In the genomic region with DNA sequence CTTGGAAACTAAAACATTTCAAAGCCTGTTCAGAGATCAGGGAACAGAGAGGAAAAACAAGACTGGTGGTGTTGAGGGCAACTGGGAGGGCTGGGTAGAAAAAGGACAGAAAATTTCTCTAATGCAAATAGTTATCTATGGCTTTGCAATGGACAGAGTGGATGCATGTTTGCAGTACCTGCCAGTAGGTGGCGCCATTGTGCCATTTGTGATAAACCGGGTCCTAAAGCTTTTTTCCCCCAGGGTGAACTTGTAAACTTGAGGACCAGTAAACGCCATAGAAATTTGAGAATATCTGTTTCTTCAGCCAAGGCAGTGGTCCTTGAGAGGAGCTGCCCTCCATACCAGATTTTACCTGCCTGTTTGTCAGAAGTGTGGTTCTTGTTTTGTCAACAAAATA, we compare ENCODE assay signal across 8 mouse cellular contexts. TPM values are rescaled to one million over a fixed set of nuclear protein-coding genes. Genes with fewer than 3 reads are reported as not detected.
A peak's percentile ranks its signal among the peaks of the same experiment; 100 is the strongest.
DNase-seq lines count a peak whose midpoint lies in the region; TF ChIP-seq lines count a peak whose summit lies in the region.
"Had no signal": no experiment of that assay in that cellular context is flagged by ENCODE, and none has a peak within 500 bp of the region (broad histone marks: within the 10 kb centered on the region; RNA-seq: fewer than 3 reads in every experiment).

No protein-coding gene starts in this region.

- H3K4me3 ChIP-seq in lung, adult 2 months (replicated peaks; ENCODE audit: extremely low read depth, low read depth, low read length), result no peak overlapping the region

- peak; percentile 60 for TF ChIP-seq CTCF in lung, adult 2 months (IDR thresholded peaks at IDR 0.05; ENCODE audit: insufficient read depth, low read length)

- DNase-seq in urinary bladder, adult 18-20 months (ENCODE audit: low spot score in 2 of 2), result peak; percentile 45 to 51
- DNase-seq in urinary bladder, postnatal 10 days (ENCODE audit: low spot score), result no peak
- peak; percentile 87 for DNase-seq in adrenal gland, postnatal 14 days
- DNase-seq in embryo, embryonic 9.5 days (ENCODE audit: extremely low spot score), result peak; percentile 81
- DNase-seq in induced T-regulatory cell, adult 2 months (ENCODE audit: low read depth), result peak; percentile 88
- DNase-seq in lung, adult 2 months, result peak; percentile 66
- DNase-seq in right cerebral cortex, postnatal 25 days, result peak; percentile 55

- no peak for TF ChIP-seq POLR2A in lung, adult 2 months (IDR thresholded peaks at IDR 0.05; ENCODE audit: borderline replicate concordance, extremely low read depth, low read depth, low read length)

- peaks cover 2% of the 10 kb centered on the region; the same call in 1 of the 2 replicates for H3K4me1 ChIP-seq in lung, adult 2 months (ENCODE audit: control insufficient read depth, insufficient read depth, low read length)

- WGBS in lung, adult 2 months, result 2% methylated on average over 3 of the region's 3 CpGs

RNA-seq across cellular contexts. Expression of a gene that starts 10.1 kb away (rescaled TPM):
- 75.7 and 93.0 TPM in 2 replicates for total RNA-seq in adrenal gland, postnatal 14 days (2021)
- polyA plus RNA-seq in lung, adult 2 months (2012; rRNA removed), result 74.7 and 93.3 TPM in 2 replicates

RNA-seq across cellular contexts. Expression of a gene that starts 10.8 kb away (rescaled TPM):
- total RNA-seq in adrenal gland, postnatal 14 days (2021), result not detected in 2 replicates
- polyA plus RNA-seq in lung, adult 2 months (2012; rRNA removed), result not detected in 2 replicates
- polyA plus RNA-seq: heart, embryonic 16.5 days had no signal
